Mouse (Mus musculus): ENCODE measurements around the gene Atp1b2.

DNA sequence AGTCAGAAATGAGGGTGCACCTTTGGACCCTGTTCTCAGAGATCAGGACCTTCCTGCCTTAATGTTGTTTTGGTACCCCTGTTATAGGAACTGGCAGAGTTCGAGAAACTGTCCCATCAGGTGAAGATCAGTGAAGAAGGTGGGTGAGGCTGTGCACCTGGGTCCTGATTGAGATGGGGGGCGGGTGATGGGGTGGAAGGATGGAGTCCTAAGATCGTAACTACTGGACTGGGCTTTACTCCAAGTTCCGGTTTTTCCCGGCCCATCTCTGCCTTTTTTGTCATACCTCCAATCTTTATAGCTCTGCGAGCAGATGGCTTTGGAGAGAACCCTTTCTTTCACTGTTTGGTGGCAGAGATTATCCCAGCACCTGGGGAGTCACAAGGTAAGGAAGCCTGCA is 16.7 kb upstream of the Atp1b2 start:
- TF ChIP-seq POLR2A (IDR thresholded peaks at IDR 0.05; ENCODE audit: borderline replicate concordance, low read depth, low read length) (no peak), CTCF (IDR thresholded peaks at IDR 0.05; ENCODE audit: low read depth, low read length) (no peak)

Data from bone marrow macrophage, adult 2 months (primary cell).